Mouse (Mus musculus) hindbrain, postnatal 0 days (tissue): Measurements from ENCODE around the gene Nppb. TPM values are rescaled to one million over a fixed set of nuclear protein-coding genes. Genes with fewer than 3 reads are reported as not detected.

Experiments used
- ATAC-seq: fragments of 200-750 bp; cut with Nextera tagmentation; 2 replicates; pipeline ENCODE4 v1.8.0; 2017; ENCODE audit warnings: mild to moderate bottlenecking, moderate TSS enrichment, moderate library complexity
- DNase-seq: peaks from one replicate; pipeline ENCODE4 v3.0.0-alpha.2; 2015; ENCODE audit warnings: low spot score
- H3K27ac ChIP-seq: fragments of 300-500 bp; sonication (generic); 2 replicates; pipeline ENCODE4 v1.5.1; 2014; ENCODE audit warnings: mild to moderate bottlenecking
- H3K27me3 ChIP-seq: fragments of 300-500 bp; sonication (generic); 2 replicates; pipeline ENCODE4 v1.6.1; 2014; ENCODE audit warnings: low read length, mixed read lengths; ENCODE audit not compliant: insufficient read depth
- H3K36me3 ChIP-seq: fragments of 300-500 bp; sonication (generic); 2 replicates; pipeline ENCODE4 v1.6.1; 2014; ENCODE audit warnings: low read length, mixed read lengths; ENCODE audit not compliant: insufficient read depth
- H3K4me1 ChIP-seq: fragments of 300-500 bp; sonication (generic); 2 replicates; pipeline ENCODE4 v1.6.1; 2014; ENCODE audit warnings: antibody characterized with exemption, low read length, mixed read lengths; ENCODE audit not compliant: insufficient read depth
- H3K4me2 ChIP-seq: fragments of 300-500 bp; sonication (generic); 2 replicates; pipeline ENCODE4 v1.6.1; 2014; ENCODE audit warnings: low read depth, mild to moderate bottlenecking, low read length, moderate library complexity, mixed read lengths
- H3K4me3 ChIP-seq: fragments of 300-500 bp; sonication (generic); 2 replicates; pipeline ENCODE4 v1.5.1; 2014; ENCODE audit warnings: low read length
- H3K9ac ChIP-seq: fragments of 300-500 bp; sonication (generic); replicated peaks from 2 replicates; pipeline ENCODE4 v1.6.1; 2014; ENCODE audit warnings: mild to moderate bottlenecking, low read length, moderate library complexity, mixed read lengths
- H3K9me3 ChIP-seq: fragments of 300-500 bp; sonication (generic); 2 replicates; pipeline ENCODE4 v1.6.1; 2016; ENCODE audit warnings: low read length, mixed read lengths
- CTCF ChIP-seq: IDR thresholded peaks from 2 replicates; pipeline ENCODE4 v1.5.1; 2016; ENCODE audit warnings: antibody characterized with exemption, control low read depth, low read depth
- WGBS: fragments of 180-500 bp; shearing (Covaris S2); extraction: QIAGEN DNeasy Blood & Tissue Kit; methylation state at CpG from one replicate; pipeline ENCODE4 v1.1.7; 2014; 5-methylcytosine and 5-hydroxymethylcytosine counted together
- polyA plus RNA-seq: library from polyadenylated mRNA; unstranded; fragments of >200 nt; fragmentation: Nextera tagmentation; extraction: Ambion mirVana; gene quantifications from 2 replicates; pipeline ENCODE4 v1.2.1, GENCODE M21; 2015
- total RNA-seq: library from RNA; depleted of rRNA; stranded (reverse); fragments of >200 nt; gene quantifications from 2 replicates; pipeline ENCODE4 v1.2.3, GENCODE M21; 2014

Nppb gene
- total and polyA plus RNA-seq, 2 experiments from 2014 or later = 0.19 TPM; not detected in 1

- Histone ChIP-seq H3K36me3 (no peaks in the 10 kb centered on the region), H3K4me2 (no peak overlapping the region), H3K9me3 (no peaks in the 10 kb centered on the region), H3K4me3 (no peak overlapping the region), H3K4me1 (no peaks in the 10 kb centered on the region), H3K27me3 (no peaks in the 10 kb centered on the region), H3K27ac (no peak overlapping the region), H3K9ac (no peak overlapping the region)
- DNase-seq (no peak), ATAC-seq (no peak)
- no peak for TF ChIP-seq CTCF
- 44% methylated on average over 11 of the region's 11 CpGs for WGBS
Observed at GRCm38 (mm10) chr4:147957141-147957540, 28.4 kb upstream of the Nppb start.

DNA sequence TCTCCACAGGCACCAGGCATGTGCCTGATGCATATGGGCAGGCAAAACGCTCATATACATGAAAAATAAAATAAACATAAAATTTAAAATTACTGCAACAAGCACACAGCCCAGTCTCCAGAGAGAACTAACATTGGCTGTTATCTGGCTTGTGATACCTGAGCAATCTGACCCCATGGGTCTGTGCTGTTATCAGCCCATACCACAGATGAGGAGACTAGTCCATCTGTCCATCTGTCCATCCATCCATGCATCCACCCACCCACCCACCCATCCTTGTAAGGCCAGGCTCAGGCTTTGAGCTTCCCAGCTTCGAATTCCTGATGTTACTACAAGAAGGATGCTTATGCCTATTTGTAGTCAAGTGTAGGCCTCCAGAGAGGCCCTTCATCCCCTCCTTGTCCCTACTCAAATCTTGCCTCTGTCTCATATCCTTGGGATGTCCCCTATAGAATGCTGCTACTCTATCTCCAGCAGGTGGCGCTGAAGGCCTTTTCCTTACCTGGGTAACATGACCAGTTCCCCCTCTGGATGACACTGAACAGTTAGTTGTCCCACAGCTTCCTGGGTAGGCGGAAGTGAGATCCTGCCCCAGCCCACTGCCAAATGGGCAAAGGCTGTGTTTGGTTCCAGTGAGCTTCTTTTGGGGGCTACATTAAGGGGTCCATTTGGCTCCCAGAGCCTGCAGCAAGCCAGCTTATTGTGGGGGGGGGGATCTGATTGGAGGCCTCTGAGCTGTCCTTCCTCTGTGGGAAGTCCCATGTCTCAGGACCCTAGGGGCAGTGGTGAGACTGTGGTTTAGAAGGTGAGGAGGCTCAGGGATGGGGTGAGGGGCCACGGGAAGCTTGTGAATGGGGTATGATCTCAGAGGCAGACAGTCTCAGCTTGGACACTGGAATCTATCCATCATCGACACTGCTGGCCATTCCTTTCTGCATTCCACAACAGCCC lies 25.4 kb upstream of the Nppb start:
- H3K4me1 ChIP-seq = no peaks in the 10 kb centered on the region
- H3K27ac ChIP-seq = no peak overlapping the region
- no peak overlapping the region for H3K4me2 ChIP-seq
- ATAC-seq = peak; percentile 82
- no peaks in the 10 kb centered on the region for H3K36me3 ChIP-seq
- peak; percentile 90 for DNase-seq
- peak; percentile 92 for TF ChIP-seq CTCF
- no peaks in the 10 kb centered on the region for H3K27me3 ChIP-seq
- WGBS = 45% methylated on average over 6 of the region's 6 CpGs
- H3K4me3 ChIP-seq = no peak overlapping the region
- H3K9ac ChIP-seq = no peak overlapping the region
- H3K9me3 ChIP-seq = no peaks in the 10 kb centered on the region

DNA sequence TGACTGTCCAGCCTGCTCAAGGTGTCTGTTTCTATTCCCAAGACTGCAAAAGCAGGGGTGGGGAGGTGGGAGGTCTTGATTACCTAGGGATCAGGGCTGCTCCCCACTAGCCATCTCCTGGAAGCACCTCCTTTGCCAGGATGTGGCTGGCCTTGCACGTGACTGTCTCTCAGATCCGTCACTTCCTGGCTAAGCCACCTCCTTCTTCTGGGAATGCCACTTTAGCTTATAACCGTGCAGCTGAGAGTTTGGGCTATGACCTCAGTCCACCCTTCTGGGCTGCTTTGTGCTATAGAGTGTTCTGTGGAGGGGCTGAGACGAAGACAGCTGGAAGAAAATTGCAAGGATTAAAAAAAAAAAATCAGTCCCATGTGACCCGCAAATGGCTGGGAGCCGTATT lies 22.8 kb upstream of the Nppb start:
- 42% methylated on average over 6 of the region's 6 CpGs for WGBS
- TF ChIP-seq CTCF = no peak

DNA sequence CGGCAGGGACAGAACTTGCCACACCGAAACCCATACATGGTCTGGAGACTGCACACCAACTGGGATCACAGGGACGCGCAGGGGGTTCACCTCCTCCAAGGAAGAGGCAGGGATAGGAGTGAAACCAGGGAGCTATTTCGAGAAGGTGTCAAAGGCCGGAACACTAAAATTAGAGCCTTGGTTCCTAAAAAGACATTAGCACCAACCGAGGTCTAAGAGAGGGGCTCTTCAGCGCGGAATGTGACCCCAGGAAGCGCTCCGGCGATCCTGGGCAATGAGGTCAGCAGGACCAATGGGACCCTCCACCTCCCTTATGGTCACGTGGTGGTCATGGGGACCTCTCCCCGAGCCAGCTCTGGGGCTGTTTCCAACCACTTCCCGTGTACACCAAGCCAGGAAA lies 22.0 kb upstream of the Nppb start:
- no peak overlapping the region for H3K27ac ChIP-seq
- no peaks in the 10 kb centered on the region for H3K36me3 ChIP-seq
- 91% methylated on average over 15 of the region's 15 CpGs for WGBS
- no peak overlapping the region for H3K4me3 ChIP-seq
- ATAC-seq (no peak), DNase-seq (no peak)
- H3K9ac ChIP-seq = no peak overlapping the region
- no peaks in the 10 kb centered on the region for H3K9me3 ChIP-seq
- TF ChIP-seq CTCF = no peak
- H3K4me2 ChIP-seq = no peak overlapping the region
- no peaks in the 10 kb centered on the region for H3K27me3 ChIP-seq
- H3K4me1 ChIP-seq = no peaks in the 10 kb centered on the region

More for the DNA sequence above, 22.8 kb upstream of the Nppb start:
- DNase-seq = no peak
- H3K27ac ChIP-seq = no peak overlapping the region
- H3K4me3 ChIP-seq = no peak overlapping the region
- H3K9ac ChIP-seq = no peak overlapping the region
- no peaks in the 10 kb centered on the region for H3K4me1 ChIP-seq
- no peaks in the 10 kb centered on the region for H3K27me3 ChIP-seq
- no peaks in the 10 kb centered on the region for H3K9me3 ChIP-seq
- H3K36me3 ChIP-seq = no peaks in the 10 kb centered on the region
- ATAC-seq = peak; percentile 50; the same call in 1 of the 2 replicates
- no peak overlapping the region for H3K4me2 ChIP-seq

DNA sequence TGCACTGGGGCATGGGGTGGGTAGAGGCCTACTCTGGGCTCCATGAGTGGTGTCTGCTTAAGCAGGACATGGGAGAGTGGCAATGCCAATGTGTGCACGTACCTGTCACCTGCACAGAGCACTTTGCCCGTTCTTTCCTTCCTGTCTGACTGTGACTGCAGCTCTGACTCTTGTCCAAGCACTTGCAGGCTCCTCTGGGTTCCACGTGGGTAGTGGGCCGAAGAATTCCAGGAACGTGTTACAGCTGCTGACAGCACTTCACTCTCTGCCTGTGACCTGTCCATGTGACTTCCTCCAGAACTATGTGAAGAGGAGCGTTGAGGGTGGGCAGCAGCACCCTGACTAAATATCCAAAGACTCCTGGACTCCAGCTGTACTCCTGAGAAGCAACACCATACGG lies 19.9 kb upstream of the Nppb start:
- no peak for ATAC-seq
- Histone ChIP-seq H3K9ac (no peak overlapping the region), H3K9me3 (no peaks in the 10 kb centered on the region), H3K36me3 (no peaks in the 10 kb centered on the region), H3K4me2 (no peak overlapping the region), H3K4me3 (no peak overlapping the region), H3K27me3 (no peaks in the 10 kb centered on the region), H3K27ac (no peak overlapping the region), H3K4me1 (no peaks in the 10 kb centered on the region)
- 77% methylated on average over 7 of the region's 7 CpGs for WGBS
- DNase-seq = no peak
- no peak for TF ChIP-seq CTCF

GRCm38 (mm10) chr4:147968816-147969215 lies 16.8 kb upstream of the Nppb start:
- Histone ChIP-seq H3K27ac (no peak overlapping the region), H3K36me3 (no peaks in the 10 kb centered on the region), H3K27me3 (no peaks in the 10 kb centered on the region), H3K9ac (no peak overlapping the region), H3K9me3 (no peaks in the 10 kb centered on the region), H3K4me1 (no peaks in the 10 kb centered on the region), H3K4me3 (no peak overlapping the region), H3K4me2 (no peak overlapping the region)
- ATAC-seq (no peak), DNase-seq (no peak)
- no peak for TF ChIP-seq CTCF
- 81% methylated on average over 2 of the region's 2 CpGs for WGBS

DNA sequence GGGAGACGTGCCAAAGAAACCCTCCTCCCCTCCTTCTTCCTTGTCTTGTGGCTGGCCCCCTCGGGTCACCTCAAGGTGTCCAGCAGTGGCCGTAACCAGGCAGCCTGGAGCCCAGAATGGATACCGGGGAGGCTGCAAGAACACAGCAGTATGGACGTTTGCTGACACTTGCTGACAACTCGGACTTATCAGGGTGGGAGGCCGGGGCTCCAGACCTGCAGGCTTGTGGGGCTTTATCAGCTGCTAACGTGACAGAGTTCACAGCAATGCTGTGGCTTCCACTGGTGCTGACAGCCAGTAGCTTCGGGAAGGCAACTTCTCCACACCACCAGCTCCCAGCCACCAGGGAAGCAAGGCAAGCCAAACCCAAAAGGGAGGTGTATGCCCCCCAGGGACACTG lies 16.3 kb upstream of the Nppb start:
- Histone ChIP-seq H3K27me3 (no peaks in the 10 kb centered on the region), H3K4me2 (no peak overlapping the region), H3K27ac (no peak overlapping the region), H3K4me1 (no peaks in the 10 kb centered on the region), H3K9ac (no peak overlapping the region), H3K9me3 (no peaks in the 10 kb centered on the region), H3K4me3 (no peak overlapping the region), H3K36me3 (no peaks in the 10 kb centered on the region)
- DNase-seq (no peak), ATAC-seq (no peak)
- TF ChIP-seq CTCF = no peak
- WGBS = 52% methylated on average over 9 of the region's 9 CpGs
